Mouse (Mus musculus): ENCODE results near the gene Tas2r137. TPM values are rescaled to one million over a fixed set of nuclear protein-coding genes. Genes with fewer than 3 reads are reported as not detected.
A peak's percentile ranks its signal among the peaks of the same experiment; 100 is the strongest.

Tas2r137 gene
- total RNA-seq, 1 experiment: 0.85 TPM

GRCm38 (mm10) chr6:40448626-40449025 is 42.4 kb upstream of the Tas2r137 start:
- TF ChIP-seq ZNF384 (IDR thresholded peaks at IDR 0.05; ENCODE audit: low read depth, low read length) (no peak), HCFC1 (IDR thresholded peaks at IDR 0.05; ENCODE audit: borderline replicate concordance, insufficient read depth, low read length) (no peak), ZC3H11A (IDR thresholded peaks at IDR 0.05; ENCODE audit: borderline replicate concordance, low read depth, low read length) (no peak), MAFK (IDR thresholded peaks at IDR 0.05; ENCODE audit: insufficient read depth, low read depth, low read length) (no peak), CHD2 (IDR thresholded peaks at IDR 0.05; ENCODE audit: low read depth, low read length) (no peak)
- Histone ChIP-seq H3K9ac (ENCODE audit: insufficient read depth, low read depth, low read length, poor library complexity, severe bottlenecking) (no peak overlapping the region), H3K4me1 (ENCODE audit: control insufficient read depth in 2 of 2, insufficient read depth in 2 of 2, low read length in 2 of 2, poor library complexity in 1 of 2) (no peaks in the 10 kb centered on the region), H3K36me3 (ENCODE audit: control insufficient read depth, insufficient read depth, low read length, poor library complexity, severe bottlenecking) (no peaks in the 10 kb centered on the region), H3K4me3 (ENCODE audit: insufficient read depth in 1 of 2, low read depth in 1 of 2, low read length in 2 of 2, poor library complexity in 1 of 2, severe bottlenecking in 1 of 2) (no peak overlapping the region), H3K9me3 (ENCODE audit: control insufficient read depth, insufficient read depth, low read depth, low read length) (no peaks in the 10 kb centered on the region), H3K27ac (ENCODE audit: insufficient read depth, low read depth, low read length, poor library complexity, severe bottlenecking) (no peak overlapping the region)
- in situ Hi-C loops (cut with MboI; ENCODE audit: low sequenced_read_pairs in 2 of 2, unreplicated experiment in 2 of 2): no loop called here
- no peak for DNase-seq (ENCODE audit: low read depth, low spot score)

- in situ Hi-C loops (cut with MboI; ENCODE audit: low sequenced_read_pairs in 2 of 2, unreplicated experiment in 2 of 2): no loop called here
- H3K36me3 ChIP-seq (ENCODE audit: control insufficient read depth, insufficient read depth, low read length, poor library complexity, severe bottlenecking): no peaks in the 10 kb centered on the region
- no peak for DNase-seq (ENCODE audit: low read depth, low spot score)
- H3K4me3 ChIP-seq (ENCODE audit: insufficient read depth in 1 of 2, low read depth in 1 of 2, low read length in 2 of 2, poor library complexity in 1 of 2, severe bottlenecking in 1 of 2): no peak overlapping the region
- no peak overlapping the region for H3K27ac ChIP-seq (ENCODE audit: insufficient read depth, low read depth, low read length, poor library complexity, severe bottlenecking)
- TF ChIP-seq HCFC1 (IDR thresholded peaks at IDR 0.05; ENCODE audit: borderline replicate concordance, insufficient read depth, low read length): no peak
- no peak for TF ChIP-seq ZC3H11A (IDR thresholded peaks at IDR 0.05; ENCODE audit: borderline replicate concordance, low read depth, low read length)
- TF ChIP-seq ZNF384 (IDR thresholded peaks at IDR 0.05; ENCODE audit: low read depth, low read length): peak; percentile 59
- H3K4me1 ChIP-seq (ENCODE audit: control insufficient read depth in 2 of 2, insufficient read depth in 2 of 2, low read length in 2 of 2, poor library complexity in 1 of 2): no peaks in the 10 kb centered on the region; a peak in 1 of 4 replicates
- H3K9me3 ChIP-seq (ENCODE audit: control insufficient read depth, insufficient read depth, low read depth, low read length): no peaks in the 10 kb centered on the region
- H3K9ac ChIP-seq (ENCODE audit: insufficient read depth, low read depth, low read length, poor library complexity, severe bottlenecking): no peak overlapping the region
Observed at GRCm38 (mm10) chr6:40454436-40455041, 36.5 kb upstream of the Tas2r137 start.

GRCm38 (mm10) chr6:40465710-40466109 is 25.3 kb upstream of the Tas2r137 start:
- in situ Hi-C loops (cut with MboI; ENCODE audit: low sequenced_read_pairs in 2 of 2, unreplicated experiment in 2 of 2): no loop called here
- Histone ChIP-seq H3K36me3 (ENCODE audit: control insufficient read depth, insufficient read depth, low read length, poor library complexity, severe bottlenecking) (no peaks in the 10 kb centered on the region), H3K4me1 (ENCODE audit: control insufficient read depth in 2 of 2, insufficient read depth in 2 of 2, low read length in 2 of 2, poor library complexity in 1 of 2) (no peaks in the 10 kb centered on the region), H3K9ac (ENCODE audit: insufficient read depth, low read depth, low read length, poor library complexity, severe bottlenecking) (no peak overlapping the region), H3K27ac (ENCODE audit: insufficient read depth, low read depth, low read length, poor library complexity, severe bottlenecking) (no peak overlapping the region), H3K4me3 (ENCODE audit: insufficient read depth in 1 of 2, low read depth in 1 of 2, low read length in 2 of 2, poor library complexity in 1 of 2, severe bottlenecking in 1 of 2) (no peak overlapping the region), H3K9me3 (ENCODE audit: control insufficient read depth, insufficient read depth, low read depth, low read length) (no peaks in the 10 kb centered on the region)
- no peak for DNase-seq (ENCODE audit: low read depth, low spot score)
- TF ChIP-seq HCFC1 (IDR thresholded peaks at IDR 0.05; ENCODE audit: borderline replicate concordance, insufficient read depth, low read length) (no peak), ZC3H11A (IDR thresholded peaks at IDR 0.05; ENCODE audit: borderline replicate concordance, low read depth, low read length) (no peak), ZNF384 (IDR thresholded peaks at IDR 0.05; ENCODE audit: low read depth, low read length) (no peak), MAFK (IDR thresholded peaks at IDR 0.05; ENCODE audit: insufficient read depth, low read depth, low read length) (no peak), CHD2 (IDR thresholded peaks at IDR 0.05; ENCODE audit: low read depth, low read length) (no peak)

- H3K4me3 ChIP-seq (ENCODE audit: insufficient read depth in 1 of 2, low read depth in 1 of 2, low read length in 2 of 2, poor library complexity in 1 of 2, severe bottlenecking in 1 of 2): peak within 1 kb of the TSS; percentile 80 to 100
- DNase-seq (ENCODE audit: low read depth, low spot score): peak; percentile 92
- peaks cover 0 to 3% of the 10 kb centered on the region in 2 experiments; a peak in 1 of 4 replicates for H3K4me1 ChIP-seq (ENCODE audit: control insufficient read depth in 2 of 2, insufficient read depth in 2 of 2, low read length in 2 of 2, poor library complexity in 1 of 2)
- TF ChIP-seq CHD2 (IDR thresholded peaks at IDR 0.05; ENCODE audit: low read depth, low read length): peak; percentile 99
- peak; percentile 82 for TF ChIP-seq HCFC1 (IDR thresholded peaks at IDR 0.05; ENCODE audit: borderline replicate concordance, insufficient read depth, low read length)
- TF ChIP-seq ZNF384 (IDR thresholded peaks at IDR 0.05; ENCODE audit: low read depth, low read length): no peak
- no peaks in the 10 kb centered on the region for H3K9me3 ChIP-seq (ENCODE audit: control insufficient read depth, insufficient read depth, low read depth, low read length)
- peak within 1 kb of the TSS; percentile 96 for H3K27ac ChIP-seq (ENCODE audit: insufficient read depth, low read depth, low read length, poor library complexity, severe bottlenecking)
- H3K36me3 ChIP-seq (ENCODE audit: control insufficient read depth, insufficient read depth, low read length, poor library complexity, severe bottlenecking): peaks cover 12% of the 10 kb centered on the region
- H3K9ac ChIP-seq (ENCODE audit: insufficient read depth, low read depth, low read length, poor library complexity, severe bottlenecking): peak within 1 kb of the TSS; percentile 100
- in situ Hi-C loops (cut with MboI; ENCODE audit: low sequenced_read_pairs in 2 of 2, unreplicated experiment in 2 of 2): no loop called here
Observed at GRCm38 (mm10) chr6:40470916-40471719, 19.9 kb upstream of the Tas2r137 start, which contains the start of gene Ssbp1. TSS of gene Ssbp1 (plus strand) at chr6:40471352.
